Mouse (Mus musculus): ENCODE results near the gene Tmed3. TPM values are rescaled to one million over a fixed set of nuclear protein-coding genes. Genes with fewer than 3 reads are reported as not detected.

Tmed3 gene
- polyA plus RNA-seq, 1 experiment: 72.0 TPM

GRCm38 (mm10) chr9:89693670-89694069 is 11.2 kb downstream of the Tmed3 start:
- H3K27me3 ChIP-seq (ENCODE audit: control insufficient read depth, insufficient read depth, insufficient read length): no peaks in the 10 kb centered on the region
- no peak overlapping the region for H3ac ChIP-seq (ENCODE audit: control insufficient read depth, insufficient read length)
- no peak overlapping the region for H3K4me3 ChIP-seq
- TF ChIP-seq SRF (IDR thresholded peaks at IDR 0.05; ENCODE audit: control insufficient read depth, insufficient read length, low read depth) (no peak), POLR2AphosphoS2 (IDR thresholded peaks at IDR 0.05; ENCODE audit: insufficient read length, low read depth) (no peak), TCF12 (IDR thresholded peaks at IDR 0.05; ENCODE audit: insufficient read depth, poor library complexity, severe bottlenecking) (no peak), CEBPB (IDR thresholded peaks at IDR 0.05; ENCODE audit: insufficient read depth, poor library complexity, severe bottlenecking) (no peak), USF1 (IDR thresholded peaks at IDR 0.05; ENCODE audit: low read depth) (no peak), MAX (IDR thresholded peaks at IDR 0.05; ENCODE audit: low read depth) (no peak), POLR2A (IDR thresholded peaks at IDR 0.05; ENCODE audit: insufficient read length, low read depth) (no peak), MYOD1 (IDR thresholded peaks at IDR 0.05; ENCODE audit: control insufficient read depth in 1 of 3, insufficient read length in 2 of 3, low read depth in 2 of 3) (no peak)
- no peaks in the 10 kb centered on the region for H3K36me3 ChIP-seq (ENCODE audit: control insufficient read depth, insufficient read depth)
- H3K4me2 ChIP-seq (ENCODE audit: low read depth): no peak overlapping the region
- H3K79me2 ChIP-seq (ENCODE audit: control insufficient read depth, insufficient read depth): no peaks in the 10 kb centered on the region

GRCm38 (mm10) chr9:89689179-89689578 is 15.7 kb downstream of the Tmed3 start:
- no peak overlapping the region for H3K4me2 ChIP-seq (ENCODE audit: low read depth)
- H3K36me3 ChIP-seq (ENCODE audit: control insufficient read depth, insufficient read depth): no peaks in the 10 kb centered on the region
- TF ChIP-seq E2F4 (IDR thresholded peaks at IDR 0.05; ENCODE audit: insufficient read depth) (no peak), CEBPB (IDR thresholded peaks at IDR 0.05; ENCODE audit: insufficient read depth, poor library complexity, severe bottlenecking) (no peak)
- H3ac ChIP-seq (ENCODE audit: control insufficient read depth, insufficient read length): no peak overlapping the region
- H3K27me3 ChIP-seq (ENCODE audit: control insufficient read depth, insufficient read depth, insufficient read length): no peaks in the 10 kb centered on the region
- H3K4me3 ChIP-seq: no peak overlapping the region
- H3K79me2 ChIP-seq (ENCODE audit: control insufficient read depth, insufficient read depth): no peaks in the 10 kb centered on the region

- TF ChIP-seq TCF3 (IDR thresholded peaks at IDR 0.05; ENCODE audit: insufficient read length, low read depth): no peak
- TF ChIP-seq TCF12 (IDR thresholded peaks at IDR 0.05; ENCODE audit: insufficient read depth, poor library complexity, severe bottlenecking): no peak
- no peak for TF ChIP-seq SRF (IDR thresholded peaks at IDR 0.05; ENCODE audit: control insufficient read depth, insufficient read length, low read depth)
- TF ChIP-seq MYOG (IDR thresholded peaks at IDR 0.05; ENCODE audit: control insufficient read depth in 1 of 3, insufficient read depth in 1 of 3, insufficient read length in 2 of 3, low read depth in 2 of 3): no peak
- no peak for TF ChIP-seq POLR2AphosphoS2 (IDR thresholded peaks at IDR 0.05; ENCODE audit: insufficient read length, low read depth)
- TF ChIP-seq MYOD1 (IDR thresholded peaks at IDR 0.05; ENCODE audit: control insufficient read depth in 1 of 3, insufficient read length in 2 of 3, low read depth in 2 of 3): no peak
- no peak for TF ChIP-seq E2F4 (IDR thresholded peaks at IDR 0.05; ENCODE audit: insufficient read depth)
- no peak for TF ChIP-seq USF1 (IDR thresholded peaks at IDR 0.05; ENCODE audit: low read depth)
- TF ChIP-seq CEBPB (IDR thresholded peaks at IDR 0.05; ENCODE audit: insufficient read depth, poor library complexity, severe bottlenecking): no peak
- TF ChIP-seq POLR2A (IDR thresholded peaks at IDR 0.05; ENCODE audit: insufficient read length, low read depth): no peak
- no peak for TF ChIP-seq REST (IDR thresholded peaks at IDR 0.05; ENCODE audit: insufficient read depth, insufficient read length)
- TF ChIP-seq MAX (IDR thresholded peaks at IDR 0.05; ENCODE audit: low read depth): no peak
- H3ac ChIP-seq (ENCODE audit: control insufficient read depth, insufficient read length): no peak overlapping the region
- no peaks in the 10 kb centered on the region for H3K36me3 ChIP-seq (ENCODE audit: control insufficient read depth, insufficient read depth)
- no peak overlapping the region for H3K4me3 ChIP-seq
- no peak overlapping the region for H3K4me2 ChIP-seq (ENCODE audit: low read depth)
- H3K27me3 ChIP-seq (ENCODE audit: control insufficient read depth, insufficient read depth, insufficient read length): no peaks in the 10 kb centered on the region
- H3K79me2 ChIP-seq (ENCODE audit: control insufficient read depth, insufficient read depth): no peaks in the 10 kb centered on the region
Observed at GRCm38 (mm10) chr9:89687503-89688226, 17.2 kb downstream of the Tmed3 start.

GRCm38 (mm10) chr9:89686262-89686661 is 18.6 kb downstream of the Tmed3 start:
- Histone ChIP-seq H3K27me3 (ENCODE audit: control insufficient read depth, insufficient read depth, insufficient read length) (no peaks in the 10 kb centered on the region), H3ac (ENCODE audit: control insufficient read depth, insufficient read length) (no peak overlapping the region)
- TF ChIP-seq SRF (IDR thresholded peaks at IDR 0.05; ENCODE audit: control insufficient read depth, insufficient read length, low read depth) (no peak), TCF12 (IDR thresholded peaks at IDR 0.05; ENCODE audit: insufficient read depth, poor library complexity, severe bottlenecking) (no peak), CEBPB (IDR thresholded peaks at IDR 0.05; ENCODE audit: insufficient read depth, poor library complexity, severe bottlenecking) (no peak), E2F4 (IDR thresholded peaks at IDR 0.05; ENCODE audit: insufficient read depth) (no peak), POLR2A (IDR thresholded peaks at IDR 0.05; ENCODE audit: insufficient read length, low read depth) (no peak)

GRCm38 (mm10) chr9:89678974-89679373 is 25.9 kb downstream of the Tmed3 start:
- Histone ChIP-seq H3K36me3 (ENCODE audit: control insufficient read depth, insufficient read depth) (no peaks in the 10 kb centered on the region), H3K79me2 (ENCODE audit: control insufficient read depth, insufficient read depth) (no peaks in the 10 kb centered on the region), H3K4me2 (ENCODE audit: low read depth) (no peak overlapping the region), H3K27me3 (ENCODE audit: control insufficient read depth, insufficient read depth, insufficient read length) (no peaks in the 10 kb centered on the region), H3ac (ENCODE audit: control insufficient read depth, insufficient read length) (no peak overlapping the region), H3K4me3 (no peak overlapping the region)
- TF ChIP-seq MYOD1 (IDR thresholded peaks at IDR 0.05; ENCODE audit: control insufficient read depth in 1 of 3, insufficient read length in 2 of 3, low read depth in 2 of 3): no peak
- TF ChIP-seq TCF3 (IDR thresholded peaks at IDR 0.05; ENCODE audit: insufficient read length, low read depth): no peak
- no peak for TF ChIP-seq USF1 (IDR thresholded peaks at IDR 0.05; ENCODE audit: low read depth)
- no peak for TF ChIP-seq MYOG (IDR thresholded peaks at IDR 0.05; ENCODE audit: control insufficient read depth in 1 of 3, insufficient read depth in 1 of 3, insufficient read length in 2 of 3, low read depth in 2 of 3)
- no peak for TF ChIP-seq MAX (IDR thresholded peaks at IDR 0.05; ENCODE audit: low read depth)
- no peak for TF ChIP-seq POLR2AphosphoS2 (IDR thresholded peaks at IDR 0.05; ENCODE audit: insufficient read length, low read depth)
- no peak for TF ChIP-seq CEBPB (IDR thresholded peaks at IDR 0.05; ENCODE audit: insufficient read depth, poor library complexity, severe bottlenecking)
- no peak for TF ChIP-seq REST (IDR thresholded peaks at IDR 0.05; ENCODE audit: insufficient read depth, insufficient read length)
- no peak for TF ChIP-seq TCF12 (IDR thresholded peaks at IDR 0.05; ENCODE audit: insufficient read depth, poor library complexity, severe bottlenecking)
- no peak for TF ChIP-seq POLR2A (IDR thresholded peaks at IDR 0.05; ENCODE audit: insufficient read length, low read depth)
- TF ChIP-seq E2F4 (IDR thresholded peaks at IDR 0.05; ENCODE audit: insufficient read depth): no peak
- TF ChIP-seq SRF (IDR thresholded peaks at IDR 0.05; ENCODE audit: control insufficient read depth, insufficient read length, low read depth): no peak

More at GRCm38 (mm10) chr9:89686262-89686661, 18.6 kb downstream of the Tmed3 start:
- no peaks in the 10 kb centered on the region for H3K36me3 ChIP-seq (ENCODE audit: control insufficient read depth, insufficient read depth)
- no peak overlapping the region for H3K4me2 ChIP-seq (ENCODE audit: low read depth)
- H3K4me3 ChIP-seq: no peak overlapping the region
- H3K79me2 ChIP-seq (ENCODE audit: control insufficient read depth, insufficient read depth): no peaks in the 10 kb centered on the region

Measured in myocyte (in vitro differentiated cells).